Mouse (Mus musculus) spleen, postnatal 0 days (tissue): ENCODE data around the gene Adamtsl4. TPM values are rescaled to one million over a fixed set of nuclear protein-coding genes. Genes with fewer than 3 reads are reported as not detected.

Experiments used
- polyA plus RNA-seq: library from polyadenylated mRNA; unstranded; fragments of >200 nt; fragmentation: Nextera tagmentation; extraction: Ambion mirVana; gene quantifications from 2 replicates; pipeline ENCODE4 v1.2.1, GENCODE M21; 2015

The Adamtsl4 gene
- polyA plus RNA-seq = 1.9 and 3.0 TPM in 2 replicates

GRCm38 (mm10) chr3:95687524-95688421 is at the start of gene Adamtsl4:
Gene Adamtsl4, minus strand, starts transcription at chr3:95687917.

GRCm38 (mm10) chr3:95658236-95658867 is 29.4 kb downstream of the Adamtsl4 start, which contains the start of gene Mcl1:
Gene Mcl1, plus strand, starts transcription at chr3:95658788.

Other genes starting within 250 kb of the Adamtsl4 start
- 3.7 and 4.8 TPM in 2 replicates for gene Ctsk, start 188.7 kb downstream of the Adamtsl4 start, polyA plus RNA-seq
- 57.3 and 86.4 TPM in 2 replicates for gene Ctss, start 161.1 kb downstream of the Adamtsl4 start, polyA plus RNA-seq
- gene Hormad1, start 128.2 kb downstream of the Adamtsl4 start, polyA plus RNA-seq = not detected in 2 replicates
- 25.2 and 25.6 TPM in 2 replicates for gene Golph3l, start 99.0 kb downstream of the Adamtsl4 start, polyA plus RNA-seq
- 40.4 and 42.2 TPM in 2 replicates for gene Ensa, start 62.9 kb downstream of the Adamtsl4 start, polyA plus RNA-seq
- gene Mcl1, start 29.1 kb downstream of the Adamtsl4 start, polyA plus RNA-seq = 55.0 and 55.3 TPM in 2 replicates
- gene Ecm1, start 51.7 kb upstream of the Adamtsl4 start, polyA plus RNA-seq = 26.6 and 30.1 TPM in 2 replicates
- 30.3 and 33.5 TPM in 2 replicates for gene Tars2, start 72.3 kb upstream of the Adamtsl4 start, polyA plus RNA-seq
- gene Rprd2, start 130.9 kb upstream of the Adamtsl4 start, polyA plus RNA-seq = 13.3 and 13.6 TPM in 2 replicates
- 25.4 and 27.7 TPM in 2 replicates for gene Prpf3, start 168.0 kb upstream of the Adamtsl4 start, polyA plus RNA-seq
- 226 and 236 TPM in 2 replicates for gene Mrps21, start 183.6 kb upstream of the Adamtsl4 start, polyA plus RNA-seq
- gene Ciart, start 194.3 kb upstream of the Adamtsl4 start, polyA plus RNA-seq = 0.75 and 1.0 TPM in 2 replicates
- 18.9 and 21.4 TPM in 2 replicates for gene BC028528, start 204.1 kb upstream of the Adamtsl4 start, polyA plus RNA-seq
- 18.8 and 19.8 TPM in 2 replicates for gene Aph1a, start 206.1 kb upstream of the Adamtsl4 start, polyA plus RNA-seq
- 0.22 and 0.42 TPM in 2 replicates for gene Car14, start 216.8 kb upstream of the Adamtsl4 start, polyA plus RNA-seq
- 238 and 265 TPM in 2 replicates for gene Anp32e, start 241.3 kb upstream of the Adamtsl4 start, polyA plus RNA-seq